Mouse (Mus musculus) stomach, embryonic 16.5 days (tissue): ENCODE measurements around the gene Slc25a51. TPM values are rescaled to one million over a fixed set of nuclear protein-coding genes. Genes with fewer than 3 reads are reported as not detected.

Source experiments
- ATAC-seq: fragments of 200-750 bp; cut with Nextera tagmentation; 2 replicates; pipeline ENCODE4 v1.8.0; 2017; ENCODE audit warnings: moderate number of reproducible peaks, moderate TSS enrichment; ENCODE audit not compliant: insufficient read depth, low FRiP score
- H3K27ac ChIP-seq: fragments of 300-500 bp; sonication (generic); 2 replicates; pipeline ENCODE4 v1.5.1; 2014; ENCODE audit warnings: low read length
- H3K27me3 ChIP-seq: fragments of 300-500 bp; sonication (generic); 2 replicates; pipeline ENCODE4 v1.6.1; 2014; ENCODE audit warnings: low read length, control low read depth, mixed read lengths; ENCODE audit not compliant: control insufficient read depth, insufficient read depth
- H3K36me3 ChIP-seq: fragments of 300-500 bp; sonication (generic); 2 replicates; pipeline ENCODE4 v1.6.1; 2014; ENCODE audit warnings: low read length; ENCODE audit not compliant: control insufficient read depth, insufficient read depth
- H3K4me1 ChIP-seq: fragments of 300-500 bp; sonication (generic); 2 replicates; pipeline ENCODE4 v1.6.1; 2014; ENCODE audit warnings: low read length, control low read depth, mixed read lengths; ENCODE audit not compliant: control insufficient read depth, insufficient read depth
- H3K4me2 ChIP-seq: fragments of 300-500 bp; sonication (generic); 2 replicates; pipeline ENCODE4 v1.6.1; 2014; ENCODE audit warnings: low read depth, low read length, mixed read lengths
- H3K4me3 ChIP-seq: fragments of 300-500 bp; sonication (generic); replicated peaks from 2 replicates; pipeline ENCODE4 v1.5.1; 2014; ENCODE audit warnings: mild to moderate bottlenecking, low read length
- H3K9ac ChIP-seq: fragments of 300-500 bp; sonication (generic); 2 replicates; pipeline ENCODE4 v1.6.1; 2014; ENCODE audit warnings: low read length
- H3K9me3 ChIP-seq: fragments of 300-500 bp; sonication (generic); replicated peaks from 2 replicates; pipeline ENCODE4 v1.6.1; 2016; ENCODE audit warnings: low read length, control low read depth; ENCODE audit not compliant: control insufficient read depth
- WGBS: fragments of 180-500 bp; shearing (Covaris S2); extraction: QIAGEN DNeasy Blood & Tissue Kit; methylation state at CpG from one replicate; pipeline ENCODE4 v1.1.7; 2014; 5-methylcytosine and 5-hydroxymethylcytosine counted together
- polyA plus RNA-seq: library from polyadenylated mRNA; unstranded; fragments of >200 nt; fragmentation: Nextera tagmentation; extraction: Ambion mirVana; gene quantifications from 2 replicates; pipeline ENCODE4 v1.2.1, GENCODE M21; 2015

Gene Slc25a51
- polyA plus RNA-seq, 1 experiment from 2014 or later, result 62.0 TPM

- ATAC-seq, result no peak
- H3K4me3 ChIP-seq, result no peak overlapping the region
- no peak overlapping the region for H3K27ac ChIP-seq
- H3K4me1 ChIP-seq, result peaks cover 6% of the 10 kb centered on the region
- H3K4me2 ChIP-seq, result no peak overlapping the region
- no peaks in the 10 kb centered on the region for H3K9me3 ChIP-seq
- peaks cover 2% of the 10 kb centered on the region; the same call in 1 of the 2 replicates for H3K36me3 ChIP-seq
- 54% methylated on average over 4 of the region's 4 CpGs for WGBS
- no peaks in the 10 kb centered on the region for H3K27me3 ChIP-seq
- H3K9ac ChIP-seq, result no peak overlapping the region
Observed at GRCm38 (mm10) chr4:45444813-45445212, 36.2 kb upstream of the Slc25a51 start.

- Histone ChIP-seq H3K4me1 (peaks cover 17% of the 10 kb centered on the region), H3K27ac (no peak overlapping the region), H3K36me3 (peaks cover 2% of the 10 kb centered on the region; the same call in 1 of the 2 replicates), H3K4me3 (no peak overlapping the region), H3K4me2 (no peak overlapping the region), H3K27me3 (no peaks in the 10 kb centered on the region), H3K9me3 (no peaks in the 10 kb centered on the region), H3K9ac (no peak overlapping the region)
- ATAC-seq, result no peak
- 78% methylated on average over 7 of the region's 7 CpGs for WGBS
Observed at GRCm38 (mm10) chr4:45443652-45444051, 35.1 kb upstream of the Slc25a51 start.

- Histone ChIP-seq H3K36me3 (peaks cover 2% of the 10 kb centered on the region; the same call in 1 of the 2 replicates), H3K9ac (no peak overlapping the region), H3K9me3 (no peaks in the 10 kb centered on the region), H3K27me3 (no peaks in the 10 kb centered on the region), H3K4me3 (no peak overlapping the region), H3K4me2 (no peak overlapping the region), H3K27ac (no peak overlapping the region), H3K4me1 (peaks cover 19% of the 10 kb centered on the region)
- ATAC-seq, result no peak
- 54% methylated on average over 3 of the region's 3 CpGs for WGBS
Observed at GRCm38 (mm10) chr4:45442237-45442636, 33.7 kb upstream of the Slc25a51 start.

GRCm38 (mm10) chr4:45441778-45442177, 33.2 kb upstream of the Slc25a51 start:
- no peak overlapping the region for H3K9ac ChIP-seq
- H3K27ac ChIP-seq, result no peak overlapping the region
- WGBS, result 74% methylated on average over 1 of the region's 1 CpGs
- ATAC-seq, result no peak
- no peaks in the 10 kb centered on the region for H3K27me3 ChIP-seq
- H3K9me3 ChIP-seq, result no peaks in the 10 kb centered on the region
- peaks cover 24% of the 10 kb centered on the region for H3K4me1 ChIP-seq
- H3K4me3 ChIP-seq, result no peak overlapping the region
- H3K36me3 ChIP-seq, result 0 out of 2 replicates have a peak, but pooled peaks cover 2% of the 10 kb centered on the region
- no peak overlapping the region for H3K4me2 ChIP-seq

- H3K4me2 ChIP-seq, result no peak overlapping the region
- H3K4me3 ChIP-seq, result no peak overlapping the region
- WGBS, result 14% methylated on average over 5 of the region's 5 CpGs
- no peaks in the 10 kb centered on the region for H3K36me3 ChIP-seq
- H3K9ac ChIP-seq, result peak overlapping the region; percentile 14; the same call in 1 of the 2 replicates
- peak overlapping the region; percentile 10; the same call in 1 of the 2 replicates for H3K27ac ChIP-seq
- H3K27me3 ChIP-seq, result no peaks in the 10 kb centered on the region
- H3K4me1 ChIP-seq, result peaks cover 42% of the 10 kb centered on the region
- no peaks in the 10 kb centered on the region for H3K9me3 ChIP-seq
- no peak for ATAC-seq
Observed at GRCm38 (mm10) chr4:45439281-45439680, 30.7 kb upstream of the Slc25a51 start.

- Histone ChIP-seq H3K27me3 (no peaks in the 10 kb centered on the region), H3K9ac (peak overlapping the region; percentile 5; the same call in 1 of the 2 replicates), H3K4me3 (no peak overlapping the region), H3K4me2 (no peak overlapping the region), H3K36me3 (no peaks in the 10 kb centered on the region), H3K27ac (no peak overlapping the region), H3K9me3 (no peaks in the 10 kb centered on the region), H3K4me1 (peaks cover 39% of the 10 kb centered on the region)
- 43% methylated on average over 3 of the region's 3 CpGs for WGBS
- ATAC-seq, result no peak
Observed at GRCm38 (mm10) chr4:45437010-45437409, 28.4 kb upstream of the Slc25a51 start.

GRCm38 (mm10) chr4:45436383-45436913, 27.9 kb upstream of the Slc25a51 start:
- ATAC-seq, result peak; percentile 16; the same call in 1 of the 2 replicates
- 52% methylated on average over 7 of the region's 7 CpGs for WGBS
- no peak overlapping the region for H3K4me2 ChIP-seq
- 0 out of 2 replicates have a peak overlapping the region, but pooled peaks have one; percentile 35 for H3K27ac ChIP-seq
- H3K9ac ChIP-seq, result peak overlapping the region; percentile 5; the same call in 1 of the 2 replicates
- no peaks in the 10 kb centered on the region for H3K36me3 ChIP-seq
- H3K27me3 ChIP-seq, result no peaks in the 10 kb centered on the region
- no peak overlapping the region for H3K4me3 ChIP-seq
- no peaks in the 10 kb centered on the region for H3K9me3 ChIP-seq
- H3K4me1 ChIP-seq, result peaks cover 39% of the 10 kb centered on the region

- 48% methylated on average over 2 of the region's 2 CpGs for WGBS
Observed at GRCm38 (mm10) chr4:45435899-45436298, 27.3 kb upstream of the Slc25a51 start.

GRCm38 (mm10) chr4:45434681-45435080, 26.1 kb upstream of the Slc25a51 start:
- H3K4me3 ChIP-seq, result no peak overlapping the region
- no peaks in the 10 kb centered on the region for H3K27me3 ChIP-seq
- WGBS, result 84% methylated on average over 4 of the region's 4 CpGs
- H3K36me3 ChIP-seq, result no peaks in the 10 kb centered on the region
- H3K9ac ChIP-seq, result no peak overlapping the region
- H3K27ac ChIP-seq, result no peak overlapping the region
- peaks cover 34% of the 10 kb centered on the region for H3K4me1 ChIP-seq
- ATAC-seq, result no peak
- H3K9me3 ChIP-seq, result no peaks in the 10 kb centered on the region
- no peak overlapping the region for H3K4me2 ChIP-seq

More at GRCm38 (mm10) chr4:45435899-45436298, 27.3 kb upstream of the Slc25a51 start:
- Histone ChIP-seq H3K27me3 (no peaks in the 10 kb centered on the region), H3K36me3 (no peaks in the 10 kb centered on the region), H3K9me3 (no peaks in the 10 kb centered on the region), H3K27ac (0 out of 2 replicates have a peak overlapping the region, but pooled peaks have one; percentile 35), H3K9ac (no peak overlapping the region), H3K4me3 (no peak overlapping the region), H3K4me2 (no peak overlapping the region), H3K4me1 (peaks cover 39% of the 10 kb centered on the region)
- ATAC-seq, result no peak
